Mouse (Mus musculus): Measurements from ENCODE around the gene Gm3336. TPM values are rescaled to one million over a fixed set of nuclear protein-coding genes. Genes with fewer than 3 reads are reported as not detected.

Gm3336 gene
- polyA plus RNA-seq, 1 experiment: not detected

- H3K4me3 ChIP-seq (replicated peaks; ENCODE audit: control insufficient read depth, low read depth, low read length): peak overlapping the region; percentile 11
- peaks cover 8% of the 10 kb centered on the region for H3K4me1 ChIP-seq (ENCODE audit: control insufficient read depth, insufficient read depth, low read length)
- WGBS: 67% methylated on average over 12 of the region's 12 CpGs
- no peak for TF ChIP-seq CTCF (IDR thresholded peaks at IDR 0.05; ENCODE audit: control insufficient read depth, insufficient read depth, low read length)
- TF ChIP-seq POLR2A (IDR thresholded peaks at IDR 0.05; ENCODE audit: borderline replicate concordance, control insufficient read depth, low read depth, low read length): no peak
- peak overlapping the region; percentile 99 for H3K27ac ChIP-seq (ENCODE audit: control insufficient read depth, insufficient read depth, low read depth, low read length, poor library complexity)
Observed at GRCm38 (mm10) chr8:70697366-70698250, 20.7 kb upstream of the Gm3336 start.

GRCm38 (mm10) chr8:70698310-70699109, 19.8 kb upstream of the Gm3336 start, which contains the start of gene Jund:
Gene Jund (plus strand): TSS chr8:70698949.
- 1% methylated on average over 69 of the region's 69 CpGs for WGBS
- Histone ChIP-seq H3K4me1 (ENCODE audit: control insufficient read depth, insufficient read depth, low read length) (peaks cover 6% of the 10 kb centered on the region), H3K4me3 (replicated peaks; ENCODE audit: control insufficient read depth, low read depth, low read length) (peak within 1 kb of the TSS; percentile 92), H3K27ac (ENCODE audit: control insufficient read depth, insufficient read depth, low read depth, low read length, poor library complexity) (peak within 1 kb of the TSS; percentile 99)
- TF ChIP-seq POLR2A (IDR thresholded peaks at IDR 0.05; ENCODE audit: borderline replicate concordance, control insufficient read depth, low read depth, low read length) (peak; percentile 98), CTCF (IDR thresholded peaks at IDR 0.05; ENCODE audit: control insufficient read depth, insufficient read depth, low read length) (no peak)

- WGBS: under 1% methylated on average over 89 of the region's 89 CpGs
- Histone ChIP-seq H3K4me3 (replicated peaks; ENCODE audit: control insufficient read depth, low read depth, low read length) (peak overlapping the region; percentile 92), H3K27ac (ENCODE audit: control insufficient read depth, insufficient read depth, low read depth, low read length, poor library complexity) (peak overlapping the region; percentile 99), H3K4me1 (ENCODE audit: control insufficient read depth, insufficient read depth, low read length) (peaks cover 5% of the 10 kb centered on the region; the same call in 1 of the 2 replicates)
- TF ChIP-seq CTCF (IDR thresholded peaks at IDR 0.05; ENCODE audit: control insufficient read depth, insufficient read depth, low read length): no peak
- TF ChIP-seq POLR2A (IDR thresholded peaks at IDR 0.05; ENCODE audit: borderline replicate concordance, control insufficient read depth, low read depth, low read length): no peak
Observed at GRCm38 (mm10) chr8:70699116-70699833, 19.1 kb upstream of the Gm3336 start.

GRCm38 (mm10) chr8:70699834-70700554, 18.3 kb upstream of the Gm3336 start:
- H3K4me1 ChIP-seq (ENCODE audit: control insufficient read depth, insufficient read depth, low read length): peaks cover 5% of the 10 kb centered on the region; the same call in 1 of the 2 replicates
- under 1% methylated on average over 59 of the region's 59 CpGs for WGBS
- H3K27ac ChIP-seq (ENCODE audit: control insufficient read depth, insufficient read depth, low read depth, low read length, poor library complexity): peak overlapping the region; percentile 99
- TF ChIP-seq POLR2A (IDR thresholded peaks at IDR 0.05; ENCODE audit: borderline replicate concordance, control insufficient read depth, low read depth, low read length): peak; percentile 93
- peak; percentile 19; the same call in 1 of the 2 replicates for TF ChIP-seq CTCF (IDR thresholded peaks at IDR 0.05; ENCODE audit: control insufficient read depth, insufficient read depth, low read length)
- peak overlapping the region; percentile 92 for H3K4me3 ChIP-seq (replicated peaks; ENCODE audit: control insufficient read depth, low read depth, low read length)

DNA sequence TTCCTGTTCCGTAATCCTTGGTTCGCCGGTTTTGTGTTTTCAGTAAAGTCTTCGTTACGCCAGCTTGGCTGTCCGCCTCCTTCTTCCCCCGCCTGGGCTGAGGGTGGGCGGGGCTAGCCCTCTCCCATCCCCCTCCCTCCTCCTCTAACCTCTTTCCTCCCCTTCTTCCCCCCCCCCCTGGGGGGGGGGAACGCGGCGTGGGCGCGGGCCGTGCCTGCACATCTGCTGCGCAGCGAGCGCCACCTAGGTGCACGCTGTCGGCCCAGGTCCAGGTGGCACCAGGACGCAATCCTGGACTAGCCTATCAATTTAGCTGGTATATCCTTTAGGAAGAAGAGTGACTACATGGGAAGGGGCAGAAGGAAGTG, 17.8 kb upstream of the Gm3336 start:
- TF ChIP-seq POLR2A (IDR thresholded peaks at IDR 0.05; ENCODE audit: borderline replicate concordance, control insufficient read depth, low read depth, low read length): peak; percentile 79
- peak; percentile 89 for TF ChIP-seq CTCF (IDR thresholded peaks at IDR 0.05; ENCODE audit: control insufficient read depth, insufficient read depth, low read length)
- Histone ChIP-seq H3K4me1 (ENCODE audit: control insufficient read depth, insufficient read depth, low read length) (peaks cover 5% of the 10 kb centered on the region; the same call in 1 of the 2 replicates), H3K27ac (ENCODE audit: control insufficient read depth, insufficient read depth, low read depth, low read length, poor library complexity) (peak overlapping the region; percentile 99), H3K4me3 (replicated peaks; ENCODE audit: control insufficient read depth, low read depth, low read length) (peak overlapping the region; percentile 66)
- WGBS: under 1% methylated on average over 20 of the region's 20 CpGs

- TF ChIP-seq POLR2A (IDR thresholded peaks at IDR 0.05; ENCODE audit: borderline replicate concordance, control insufficient read depth, low read depth, low read length) (no peak), CTCF (IDR thresholded peaks at IDR 0.05; ENCODE audit: control insufficient read depth, insufficient read depth, low read length) (no peak)
- Histone ChIP-seq H3K4me1 (ENCODE audit: control insufficient read depth, insufficient read depth, low read length) (peaks cover 3% of the 10 kb centered on the region; the same call in 1 of the 2 replicates), H3K27ac (ENCODE audit: control insufficient read depth, insufficient read depth, low read depth, low read length, poor library complexity) (no peak overlapping the region), H3K4me3 (replicated peaks; ENCODE audit: control insufficient read depth, low read depth, low read length) (peak overlapping the region; percentile 1)
- 62% methylated on average over 10 of the region's 10 CpGs for WGBS
Observed at GRCm38 (mm10) chr8:70701048-70701981, 17.0 kb upstream of the Gm3336 start.

All from bone marrow, adult 2 months (tissue).